Mouse (Mus musculus): Measurements from ENCODE around the gene P4htm. TPM values are rescaled to one million over a fixed set of nuclear protein-coding genes. Genes with fewer than 3 reads are reported as not detected.

P4htm gene
- total and polyA plus RNA-seq, 2 experiments from 2014 or later, result 39.3 to 39.9 TPM

GRCm38 (mm10) chr9:108559169-108559568 lies 38.3 kb downstream of the P4htm start:
- Histone ChIP-seq H3K9me3 (ENCODE audit: low read length) (no peaks in the 10 kb centered on the region), H3K36me3 (ENCODE audit: insufficient read depth) (peaks cover 66% of the 10 kb centered on the region), H3K4me3 (ENCODE audit: low read depth, low read length) (no peak overlapping the region), H3K9ac (no peak overlapping the region), H3K27ac (ENCODE audit: low read depth, low read length) (no peak overlapping the region), H3K27me3 (ENCODE audit: insufficient read depth, low read length) (no peaks in the 10 kb centered on the region), H3K4me2 (ENCODE audit: low read depth) (no peak overlapping the region), H3K4me1 (ENCODE audit: insufficient read depth) (peaks cover 6% of the 10 kb centered on the region)
- no peak for ATAC-seq
- 91% methylated on average over 4 of the region's 4 CpGs for WGBS
- DNase-seq, result no peak
- no peak for TF ChIP-seq CTCF (IDR thresholded peaks at IDR 0.05; ENCODE audit: low read depth)

DNA sequence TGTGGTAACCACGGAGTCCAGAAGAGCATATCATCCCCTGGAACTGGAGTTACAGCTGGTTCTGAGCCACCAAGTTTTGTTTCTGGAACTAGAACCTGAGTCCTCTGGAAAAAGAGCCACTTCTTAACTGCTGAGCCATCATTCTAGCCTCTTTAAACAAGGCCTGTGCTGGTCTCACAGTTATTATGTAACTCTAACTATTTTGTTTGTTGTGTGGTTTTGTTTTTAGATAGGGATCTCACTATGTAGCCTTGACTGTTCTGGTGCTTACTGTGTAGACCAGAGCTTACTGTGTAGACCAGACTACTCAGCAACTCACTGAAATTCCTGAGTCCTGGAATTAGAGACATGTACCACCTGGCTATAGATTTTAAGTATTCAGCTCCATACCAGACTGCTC lies 50.6 kb downstream of the P4htm start:
- ATAC-seq (no peak), DNase-seq (no peak)
- H3K4me2 ChIP-seq (ENCODE audit: low read depth), result no peak overlapping the region
- no peak overlapping the region for H3K9ac ChIP-seq
- no peak overlapping the region for H3K4me3 ChIP-seq (ENCODE audit: low read depth, low read length)
- WGBS, result 95% methylated on average over 1 of the region's 1 CpGs
- TF ChIP-seq CTCF (IDR thresholded peaks at IDR 0.05; ENCODE audit: low read depth), result no peak
- no peaks in the 10 kb centered on the region for H3K4me1 ChIP-seq (ENCODE audit: insufficient read depth)
- no peak overlapping the region for H3K27ac ChIP-seq (ENCODE audit: low read depth, low read length)
- no peaks in the 10 kb centered on the region for H3K27me3 ChIP-seq (ENCODE audit: insufficient read depth, low read length)
- peaks cover 64% of the 10 kb centered on the region for H3K36me3 ChIP-seq (ENCODE audit: insufficient read depth)
- no peaks in the 10 kb centered on the region for H3K9me3 ChIP-seq (ENCODE audit: low read length)

- Histone ChIP-seq H3K4me3 (ENCODE audit: low read depth, low read length) (no peak overlapping the region), H3K4me1 (ENCODE audit: insufficient read depth) (no peaks in the 10 kb centered on the region), H3K9ac (no peak overlapping the region), H3K27me3 (ENCODE audit: insufficient read depth, low read length) (no peaks in the 10 kb centered on the region), H3K4me2 (ENCODE audit: low read depth) (no peak overlapping the region), H3K27ac (ENCODE audit: low read depth, low read length) (no peak overlapping the region), H3K36me3 (ENCODE audit: insufficient read depth) (peaks cover 69% of the 10 kb centered on the region), H3K9me3 (ENCODE audit: low read length) (no peaks in the 10 kb centered on the region)
- DNase-seq, result no peak
- TF ChIP-seq CTCF (IDR thresholded peaks at IDR 0.05; ENCODE audit: low read depth), result no peak
- ATAC-seq, result no peak
- 91% methylated on average over 3 of the region's 3 CpGs for WGBS
These were observed 51.5 kb downstream of the P4htm start for GRCm38 (mm10) chr9:108545986-108546385.

DNA sequence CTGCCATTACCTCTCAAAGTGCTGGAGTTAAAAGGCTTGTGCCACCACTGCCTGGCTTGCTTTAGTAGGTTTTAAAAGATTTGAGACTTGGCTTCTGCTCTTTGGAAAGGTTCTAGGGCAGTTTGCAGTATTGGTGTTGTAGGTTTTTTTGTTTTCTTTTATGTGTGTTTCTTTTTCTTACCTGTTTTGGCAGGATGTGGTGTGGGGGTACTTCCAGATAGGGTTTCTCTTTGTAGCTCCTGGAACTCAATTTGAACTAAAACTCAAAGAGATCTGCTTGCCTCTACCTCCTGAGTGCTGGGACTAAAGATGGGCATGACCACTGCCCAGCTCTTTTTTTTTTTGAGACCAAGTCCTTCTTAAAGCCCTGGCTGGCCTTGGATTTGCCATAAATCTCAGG lies 56.6 kb downstream of the P4htm start:
- no peak for ATAC-seq
- H3K4me2 ChIP-seq (ENCODE audit: low read depth), result no peak overlapping the region
- H3K27ac ChIP-seq (ENCODE audit: low read depth, low read length), result no peak overlapping the region
- peaks cover 68% of the 10 kb centered on the region for H3K36me3 ChIP-seq (ENCODE audit: insufficient read depth)
- H3K27me3 ChIP-seq (ENCODE audit: insufficient read depth, low read length), result no peaks in the 10 kb centered on the region
- no peak for TF ChIP-seq CTCF (IDR thresholded peaks at IDR 0.05; ENCODE audit: low read depth)
- no peak for DNase-seq
- H3K4me1 ChIP-seq (ENCODE audit: insufficient read depth), result no peaks in the 10 kb centered on the region
- no peak overlapping the region for H3K4me3 ChIP-seq (ENCODE audit: low read depth, low read length)
- H3K9me3 ChIP-seq (ENCODE audit: low read length), result no peaks in the 10 kb centered on the region
- H3K9ac ChIP-seq, result no peak overlapping the region

DNA sequence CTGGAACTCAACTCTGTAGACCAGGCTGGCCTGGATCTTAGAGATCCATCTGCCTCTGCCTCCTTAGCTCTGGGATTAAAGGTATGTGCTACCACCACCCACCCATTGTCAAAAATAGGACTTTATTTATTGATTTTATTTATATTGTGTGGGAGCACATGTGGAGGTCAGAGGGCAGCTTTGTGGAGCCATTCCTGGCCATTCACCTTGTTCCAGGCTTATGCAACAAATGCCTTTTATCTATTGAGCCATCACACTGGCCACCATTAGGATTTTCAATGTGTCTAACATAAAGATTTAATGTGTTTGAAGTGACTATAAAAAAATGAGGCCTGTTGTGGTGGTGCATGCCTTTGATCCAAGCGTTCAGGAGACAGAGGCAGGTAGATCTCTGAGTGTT lies 66.0 kb downstream of the P4htm start:
- WGBS, result 96% methylated on average over 1 of the region's 1 CpGs
- DNase-seq, result no peak
- no peaks in the 10 kb centered on the region for H3K4me1 ChIP-seq (ENCODE audit: insufficient read depth)
- H3K9ac ChIP-seq, result no peak overlapping the region
- H3K4me2 ChIP-seq (ENCODE audit: low read depth), result no peak overlapping the region
- H3K27me3 ChIP-seq (ENCODE audit: insufficient read depth, low read length), result no peaks in the 10 kb centered on the region
- ATAC-seq, result no peak
- TF ChIP-seq CTCF (IDR thresholded peaks at IDR 0.05; ENCODE audit: low read depth), result no peak
- H3K36me3 ChIP-seq (ENCODE audit: insufficient read depth), result peaks cover 54% of the 10 kb centered on the region
- H3K9me3 ChIP-seq (ENCODE audit: low read length), result no peaks in the 10 kb centered on the region
- no peak overlapping the region for H3K4me3 ChIP-seq (ENCODE audit: low read depth, low read length)
- no peak overlapping the region for H3K27ac ChIP-seq (ENCODE audit: low read depth, low read length)

- no peak for TF ChIP-seq CTCF (IDR thresholded peaks at IDR 0.05; ENCODE audit: low read depth)
These were observed 66.5 kb downstream of the P4htm start for GRCm38 (mm10) chr9:108530954-108531353.

More at GRCm38 (mm10) chr9:108530954-108531353, 66.5 kb downstream of the P4htm start:
- Histone ChIP-seq H3K4me2 (ENCODE audit: low read depth) (no peak overlapping the region), H3K4me3 (ENCODE audit: low read depth, low read length) (no peak overlapping the region), H3K9ac (no peak overlapping the region), H3K27me3 (ENCODE audit: insufficient read depth, low read length) (no peaks in the 10 kb centered on the region), H3K4me1 (ENCODE audit: insufficient read depth) (no peaks in the 10 kb centered on the region), H3K27ac (ENCODE audit: low read depth, low read length) (no peak overlapping the region), H3K36me3 (ENCODE audit: insufficient read depth) (peaks cover 51% of the 10 kb centered on the region), H3K9me3 (ENCODE audit: low read length) (no peaks in the 10 kb centered on the region)
- WGBS, result 92% methylated on average over 1 of the region's 1 CpGs
- no peak for DNase-seq
- ATAC-seq, result no peak

MicroRNAs within 50 kb of the gene (microRNA counts, 519-probe panel; counts per million panel counts)
- microRNA mmu-miR-191 (4,669 counts per million, percentile 62 among the panel's probes with 10 or more counts), microRNA mmu-miR-425 (2,714 counts per million, percentile 21 among the panel's probes with 10 or more counts)

Small RNA genes within 50 kb of the gene (microRNA-seq; reads per million reads assigned to microRNA genes)
- gene Gm24083, result 0 reads per million in 2 experiments
- gene Mir191, result 0 reads per million in 2 experiments
- 996 to 1,350 reads per million in 2 experiments for gene Mir425

Other genes with a start within 250 kb of the P4htm start
- gene Usp4, start 249.8 kb downstream of the P4htm start, total RNA-seq (2014; rRNA removed), result 112 and 134 TPM in 2 replicates
- 93.9 and 112 TPM in 2 replicates for gene Usp4, start 249.8 kb downstream of the P4htm start, polyA plus RNA-seq (2015; fragmentation: Nextera tagmentation; extraction: Ambion mirVana)
- gene 1700102P08Rik, start 204.9 kb downstream of the P4htm start, total RNA-seq (2014; rRNA removed), result 2.8 and 4.2 TPM in 2 replicates
- 0.87 and 1.2 TPM in 2 replicates for gene 1700102P08Rik, start 204.9 kb downstream of the P4htm start, polyA plus RNA-seq (2015; fragmentation: Nextera tagmentation; extraction: Ambion mirVana)
- gene Ccdc36, start 169.2 kb downstream of the P4htm start, total RNA-seq (2014; rRNA removed), result 1.8 and 1.9 TPM in 2 replicates
- gene Ccdc36, start 169.2 kb downstream of the P4htm start, polyA plus RNA-seq (2015; fragmentation: Nextera tagmentation; extraction: Ambion mirVana), result 1.2 and 1.8 TPM in 2 replicates
- not detected in 2 replicates for gene BC048562, start 161.2 kb downstream of the P4htm start, total RNA-seq (2014; rRNA removed)
- gene BC048562, start 161.2 kb downstream of the P4htm start, polyA plus RNA-seq (2015; fragmentation: Nextera tagmentation; extraction: Ambion mirVana), result not detected in 2 replicates
- 37.2 and 38.7 TPM in 2 replicates for gene Ccdc71, start 137.1 kb downstream of the P4htm start, total RNA-seq (2014; rRNA removed)
- gene Ccdc71, start 137.1 kb downstream of the P4htm start, polyA plus RNA-seq (2015; fragmentation: Nextera tagmentation; extraction: Ambion mirVana), result 51.6 and 55.8 TPM in 2 replicates
- gene Klhdc8b, start 136.1 kb downstream of the P4htm start, total RNA-seq (2014; rRNA removed), result 68.7 and 95.6 TPM in 2 replicates
- 45.5 and 56.5 TPM in 2 replicates for gene Klhdc8b, start 136.1 kb downstream of the P4htm start, polyA plus RNA-seq (2015; fragmentation: Nextera tagmentation; extraction: Ambion mirVana)
- 22.5 and 36.3 TPM in 2 replicates for gene Lamb2, start 117.9 kb downstream of the P4htm start, total RNA-seq (2014; rRNA removed)
- gene Lamb2, start 117.9 kb downstream of the P4htm start, polyA plus RNA-seq (2015; fragmentation: Nextera tagmentation; extraction: Ambion mirVana), result 9.1 and 12.5 TPM in 2 replicates
- 90.3 and 97.0 TPM in 2 replicates for gene Usp19, start 107.1 kb downstream of the P4htm start, total RNA-seq (2014; rRNA removed)
- 32.2 and 41.5 TPM in 2 replicates for gene Usp19, start 107.1 kb downstream of the P4htm start, polyA plus RNA-seq (2015; fragmentation: Nextera tagmentation; extraction: Ambion mirVana)
- gene Qars, start 90.0 kb downstream of the P4htm start, total RNA-seq (2014; rRNA removed), result 121 and 155 TPM in 2 replicates
- 55.1 and 59.5 TPM in 2 replicates for gene Qars, start 90.0 kb downstream of the P4htm start, polyA plus RNA-seq (2015; fragmentation: Nextera tagmentation; extraction: Ambion mirVana)
- 206 and 265 TPM in 2 replicates for gene Qrich1, start 80.9 kb downstream of the P4htm start, total RNA-seq (2014; rRNA removed)
- 109 and 123 TPM in 2 replicates for gene Qrich1, start 80.9 kb downstream of the P4htm start, polyA plus RNA-seq (2015; fragmentation: Nextera tagmentation; extraction: Ambion mirVana)
- 115 and 129 TPM in 2 replicates for gene Impdh2, start 37.4 kb downstream of the P4htm start, total RNA-seq (2014; rRNA removed)
- gene Impdh2, start 37.4 kb downstream of the P4htm start, polyA plus RNA-seq (2015; fragmentation: Nextera tagmentation; extraction: Ambion mirVana), result 102 and 106 TPM in 2 replicates
- 70.7 and 71.3 TPM in 2 replicates for gene Ndufaf3, start 30.2 kb downstream of the P4htm start, total RNA-seq (2014; rRNA removed)
- gene Ndufaf3, start 30.2 kb downstream of the P4htm start, polyA plus RNA-seq (2015; fragmentation: Nextera tagmentation; extraction: Ambion mirVana), result 104 and 108 TPM in 2 replicates
- 99.6 and 115 TPM in 2 replicates for gene Dalrd3, start 27.8 kb downstream of the P4htm start, total RNA-seq (2014; rRNA removed)
- 221 and 261 TPM in 2 replicates for gene Dalrd3, start 27.8 kb downstream of the P4htm start, polyA plus RNA-seq (2015; fragmentation: Nextera tagmentation; extraction: Ambion mirVana)
- 353 and 511 TPM in 2 replicates for gene Wdr6, start 18.9 kb downstream of the P4htm start, total RNA-seq (2014; rRNA removed)
- gene Wdr6, start 18.9 kb downstream of the P4htm start, polyA plus RNA-seq (2015; fragmentation: Nextera tagmentation; extraction: Ambion mirVana), result 206 and 283 TPM in 2 replicates
- 68.2 and 70.9 TPM in 2 replicates for gene Arih2, start 51.7 kb upstream of the P4htm start, total RNA-seq (2014; rRNA removed)
- gene Arih2, start 51.7 kb upstream of the P4htm start, polyA plus RNA-seq (2015; fragmentation: Nextera tagmentation; extraction: Ambion mirVana), result 32.3 and 40.3 TPM in 2 replicates
- gene Slc25a20, start 64.4 kb upstream of the P4htm start, total RNA-seq (2014; rRNA removed), result 37.6 and 40.5 TPM in 2 replicates
- 35.2 and 39.6 TPM in 2 replicates for gene Slc25a20, start 64.4 kb upstream of the P4htm start, polyA plus RNA-seq (2015; fragmentation: Nextera tagmentation; extraction: Ambion mirVana)
- gene Prkar2a, start 91.6 kb upstream of the P4htm start, total RNA-seq (2014; rRNA removed), result 81.2 and 104 TPM in 2 replicates
- 23.0 and 34.3 TPM in 2 replicates for gene Prkar2a, start 91.6 kb upstream of the P4htm start, polyA plus RNA-seq (2015; fragmentation: Nextera tagmentation; extraction: Ambion mirVana)
- 136 and 140 TPM in 2 replicates for gene Ip6k2, start 186.1 kb upstream of the P4htm start, total RNA-seq (2014; rRNA removed)
- gene Ip6k2, start 186.1 kb upstream of the P4htm start, polyA plus RNA-seq (2015; fragmentation: Nextera tagmentation; extraction: Ambion mirVana), result 218 and 226 TPM in 2 replicates
- 27.4 and 27.6 TPM in 2 replicates for gene Nckipsd, start 210.7 kb upstream of the P4htm start, total RNA-seq (2014; rRNA removed)
- gene Nckipsd, start 210.7 kb upstream of the P4htm start, polyA plus RNA-seq (2015; fragmentation: Nextera tagmentation; extraction: Ambion mirVana), result 18.6 and 24.5 TPM in 2 replicates
- gene Celsr3, start 228.7 kb upstream of the P4htm start, total RNA-seq (2014; rRNA removed), result 43.0 and 52.2 TPM in 2 replicates
- 3.9 and 6.8 TPM in 2 replicates for gene Celsr3, start 228.7 kb upstream of the P4htm start, polyA plus RNA-seq (2015; fragmentation: Nextera tagmentation; extraction: Ambion mirVana)